Mouse (Mus musculus): ENCODE results near the gene Tsc22d4. TPM values are rescaled to one million over a fixed set of nuclear protein-coding genes. Genes with fewer than 3 reads are reported as not detected.

Gene Tsc22d4
- polyA plus RNA-seq, 1 experiment from 2014 or later, result 69.1 TPM

DNA sequence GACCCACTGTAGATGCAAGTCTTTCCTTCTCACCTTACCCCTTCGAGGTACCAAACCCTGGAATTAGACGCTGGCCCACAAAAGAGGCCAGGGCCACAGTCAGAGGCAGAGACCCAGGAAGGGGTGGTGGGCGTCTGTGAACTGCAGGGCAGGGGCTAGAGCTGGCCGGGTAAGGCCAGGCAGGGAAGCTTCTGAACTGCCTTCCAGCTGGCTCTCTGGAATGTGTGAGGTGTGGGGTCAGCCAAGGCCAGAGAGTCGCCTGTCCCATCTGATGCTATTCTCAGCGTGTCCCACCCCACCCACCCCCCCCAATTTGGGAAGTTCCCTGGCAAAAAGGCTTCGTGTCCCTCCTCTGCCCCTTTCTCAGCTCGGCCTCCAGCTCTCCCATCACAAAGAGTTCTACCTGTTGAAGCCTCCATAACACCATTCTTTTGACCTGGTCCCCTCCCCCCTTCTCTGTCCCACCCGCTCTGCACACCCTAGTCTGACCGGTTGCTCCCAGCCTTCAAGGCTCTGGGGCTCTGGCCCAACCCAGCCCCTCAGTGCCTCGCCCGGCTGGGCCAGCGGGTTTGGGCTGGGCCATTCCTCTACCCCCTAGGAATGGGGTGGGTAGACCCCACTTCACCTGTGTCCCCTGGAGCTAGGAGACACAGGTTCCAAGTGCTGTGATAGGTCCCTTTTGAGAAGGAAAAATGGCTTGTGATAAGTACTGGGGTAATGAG, 7.7 kb downstream of the Tsc22d4 start:
- H3K4me2 ChIP-seq, result no peak overlapping the region
- H3K27ac ChIP-seq, result peak overlapping the region; percentile 55; the same call in 1 of the 2 replicates
- ATAC-seq (ENCODE audit: low read depth), result no peak
- peaks cover 36% of the 10 kb centered on the region for H3K4me1 ChIP-seq (replicated peaks)
- 85% methylated on average over 13 of the region's 13 CpGs for WGBS (ENCODE audit: insufficient replicate concordance)
- H3K9me3 ChIP-seq (replicated peaks), result no peaks in the 10 kb centered on the region
- no peak for DNase-seq
- no peak overlapping the region for H3K4me3 ChIP-seq (replicated peaks)
- no peaks in the 10 kb centered on the region for H3K27me3 ChIP-seq
- H3K9ac ChIP-seq, result no peak overlapping the region
- H3K36me3 ChIP-seq, result peaks cover 80% of the 10 kb centered on the region

DNA sequence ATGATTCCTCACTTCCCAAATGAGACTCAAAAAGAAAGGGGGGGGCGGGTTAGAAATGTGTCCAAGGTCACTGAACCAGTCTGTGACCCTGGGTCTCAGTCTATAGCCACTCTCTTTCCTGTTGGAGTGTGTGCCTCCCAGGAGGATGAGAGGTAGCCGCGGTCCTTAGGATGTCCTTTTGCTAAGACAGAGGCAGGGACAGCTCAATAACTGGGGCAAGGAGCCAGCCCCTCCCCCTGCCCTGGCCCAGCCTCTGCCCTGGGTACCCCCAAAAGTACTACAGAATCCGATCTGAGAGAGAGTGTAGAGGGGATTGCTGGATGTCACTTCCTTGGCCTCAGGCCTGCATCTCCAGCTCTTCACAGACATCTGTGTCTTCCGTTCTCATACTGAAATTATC, 9.9 kb downstream of the Tsc22d4 start:
- no peak for DNase-seq
- Histone ChIP-seq H3K27ac (peak overlapping the region; percentile 11), H3K27me3 (no peaks in the 10 kb centered on the region), H3K9ac (no peak overlapping the region), H3K4me3 (replicated peaks) (no peak overlapping the region), H3K4me2 (no peak overlapping the region), H3K4me1 (replicated peaks) (peaks cover 30% of the 10 kb centered on the region), H3K36me3 (peaks cover 88% of the 10 kb centered on the region), H3K9me3 (replicated peaks) (no peaks in the 10 kb centered on the region)
- no peak for ATAC-seq (ENCODE audit: low read depth)
- 89% methylated on average over 5 of the region's 5 CpGs for WGBS (ENCODE audit: insufficient replicate concordance)

DNA sequence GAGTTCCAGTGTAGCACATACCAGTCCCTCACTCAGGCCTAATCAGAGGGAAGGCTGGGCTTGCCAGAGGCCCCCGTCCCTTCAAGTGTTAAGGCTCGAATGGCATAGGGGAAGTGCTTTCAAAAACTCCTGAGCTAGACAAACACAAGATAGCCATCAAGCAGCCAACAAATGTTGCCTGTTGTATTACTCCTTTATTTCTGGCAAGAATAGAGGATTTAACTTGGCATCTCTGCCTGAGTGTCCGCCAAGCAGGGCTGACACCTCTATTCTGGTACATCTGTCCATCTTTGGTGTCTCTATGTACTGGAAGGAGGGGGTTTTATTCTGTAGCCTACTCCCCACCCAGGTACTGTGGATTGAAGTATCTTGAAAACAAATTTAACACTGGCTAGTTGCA, 10.6 kb downstream of the Tsc22d4 start:
- ATAC-seq (ENCODE audit: low read depth), result no peak
- Histone ChIP-seq H3K27ac (peak overlapping the region; percentile 11; the same call in 1 of the 2 replicates), H3K4me2 (no peak overlapping the region), H3K4me1 (replicated peaks) (peaks cover 30% of the 10 kb centered on the region), H3K9me3 (replicated peaks) (no peaks in the 10 kb centered on the region), H3K36me3 (peaks cover 82% of the 10 kb centered on the region), H3K4me3 (replicated peaks) (no peak overlapping the region), H3K9ac (no peak overlapping the region), H3K27me3 (no peaks in the 10 kb centered on the region)
- 69% methylated on average over 3 of the region's 3 CpGs for WGBS (ENCODE audit: insufficient replicate concordance)
- DNase-seq, result no peak

DNA sequence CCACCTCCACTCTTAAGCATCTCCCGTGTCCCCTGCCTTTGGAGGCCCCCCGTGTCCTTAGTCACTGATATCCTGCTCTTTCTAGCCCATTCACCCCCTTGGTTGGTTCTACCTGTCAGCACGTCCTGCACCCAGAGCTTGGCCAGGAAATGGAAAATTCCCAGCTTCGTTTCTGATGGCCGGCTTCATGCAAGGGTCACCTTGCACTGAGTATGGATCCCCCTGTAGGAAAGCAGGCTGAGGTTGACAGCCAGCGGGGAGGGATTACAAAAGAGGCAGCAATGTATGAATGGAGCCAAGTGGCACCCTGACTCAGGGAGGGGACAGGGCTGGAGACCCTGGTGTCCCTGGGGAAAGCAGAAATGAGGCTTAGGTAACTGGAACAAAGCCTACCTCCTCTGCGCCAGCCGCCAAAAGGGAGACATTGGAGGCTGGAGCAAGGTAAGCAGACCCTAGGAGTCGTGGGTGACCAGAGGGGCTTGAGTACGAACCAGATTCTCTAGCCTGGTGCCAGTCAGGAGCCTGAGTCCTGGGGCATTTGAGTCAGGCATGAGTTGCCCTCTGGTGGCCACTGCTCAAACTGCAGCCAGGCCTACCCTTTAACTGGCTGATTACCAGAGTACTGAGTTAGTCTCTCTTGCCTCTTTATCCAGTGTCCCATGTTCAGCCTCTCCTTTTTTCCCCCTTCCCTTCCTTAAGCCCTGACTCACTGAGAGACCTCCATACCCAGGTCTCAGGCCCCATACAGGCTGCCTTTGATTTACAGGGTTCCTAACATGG, 11.5 kb downstream of the Tsc22d4 start:
- Histone ChIP-seq H3K4me1 (replicated peaks) (peaks cover 25% of the 10 kb centered on the region), H3K4me3 (replicated peaks) (no peak overlapping the region), H3K4me2 (no peak overlapping the region), H3K36me3 (peaks cover 73% of the 10 kb centered on the region), H3K9ac (no peak overlapping the region), H3K27me3 (no peaks in the 10 kb centered on the region), H3K9me3 (replicated peaks) (no peaks in the 10 kb centered on the region), H3K27ac (no peak overlapping the region)
- WGBS (ENCODE audit: insufficient replicate concordance), result 52% methylated on average over 10 of the region's 10 CpGs
- ATAC-seq (ENCODE audit: low read depth) (peak; percentile 41; the same call in 1 of the 2 replicates), DNase-seq (peak; percentile 71)

DNA sequence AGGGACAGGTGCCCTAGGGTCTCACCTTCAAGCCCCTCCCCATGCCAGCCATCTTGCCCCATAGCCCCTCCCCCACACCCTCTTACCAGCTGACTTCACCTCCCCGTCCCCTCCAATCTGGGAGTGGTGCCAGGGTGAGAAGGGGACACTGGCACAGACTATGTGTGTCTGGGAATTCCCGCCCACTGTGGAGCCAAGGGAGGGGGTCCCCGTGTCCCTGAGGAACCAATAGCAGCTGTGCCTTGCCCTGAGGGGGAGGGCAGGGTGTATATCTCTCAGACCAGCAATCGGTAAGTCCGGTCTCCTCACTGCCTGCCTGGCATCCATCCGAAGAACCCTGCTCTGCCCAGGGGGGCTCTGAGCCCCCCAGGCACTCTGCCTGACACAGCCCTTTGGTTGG, 12.4 kb downstream of the Tsc22d4 start:
- ATAC-seq (ENCODE audit: low read depth) (no peak), DNase-seq (no peak)
- Histone ChIP-seq H3K27ac (no peak overlapping the region), H3K4me3 (replicated peaks) (no peak overlapping the region), H3K9ac (no peak overlapping the region), H3K4me2 (no peak overlapping the region), H3K4me1 (replicated peaks) (peaks cover 24% of the 10 kb centered on the region), H3K27me3 (no peaks in the 10 kb centered on the region), H3K36me3 (peaks cover 65% of the 10 kb centered on the region), H3K9me3 (replicated peaks) (no peaks in the 10 kb centered on the region)
- 87% methylated on average over 6 of the region's 6 CpGs for WGBS (ENCODE audit: insufficient replicate concordance)

DNA sequence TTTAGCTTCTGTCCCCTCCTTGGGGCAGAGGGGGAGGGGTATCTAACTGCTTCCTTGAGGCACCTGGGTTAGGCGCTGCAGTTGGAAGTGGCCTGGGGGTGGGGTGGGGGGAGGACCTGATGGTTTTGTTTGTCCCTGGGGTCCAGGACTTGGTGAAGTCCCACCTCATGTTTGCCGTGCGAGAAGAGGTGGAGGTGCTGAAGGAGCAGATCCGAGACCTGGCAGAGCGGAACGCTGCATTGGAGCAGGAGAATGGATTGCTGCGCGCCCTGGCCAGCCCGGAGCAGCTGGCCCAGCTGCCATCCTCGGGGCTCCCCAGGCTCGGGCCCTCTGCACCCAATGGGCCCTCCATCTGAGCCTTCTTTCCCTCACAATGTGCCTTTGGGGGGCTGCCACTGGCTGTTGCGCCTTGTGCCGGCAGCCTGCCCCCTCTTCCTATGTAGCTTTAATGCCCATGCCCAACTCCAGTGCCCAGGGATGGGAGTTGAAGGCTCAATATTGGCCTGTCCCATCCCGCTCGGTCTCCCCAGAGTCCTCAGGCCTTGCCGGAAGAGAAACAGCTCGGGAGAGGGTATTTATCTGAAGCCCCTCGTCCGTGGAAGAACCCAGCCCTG, 13.5 kb downstream of the Tsc22d4 start:
- Histone ChIP-seq H3K27me3 (no peaks in the 10 kb centered on the region), H3K4me2 (no peak overlapping the region), H3K27ac (no peak overlapping the region), H3K4me3 (replicated peaks) (no peak overlapping the region), H3K36me3 (peaks cover 54% of the 10 kb centered on the region), H3K9ac (no peak overlapping the region), H3K4me1 (replicated peaks) (peaks cover 24% of the 10 kb centered on the region), H3K9me3 (replicated peaks) (no peaks in the 10 kb centered on the region)
- DNase-seq (no peak), ATAC-seq (ENCODE audit: low read depth) (no peak)
- 88% methylated on average over 19 of the region's 19 CpGs for WGBS (ENCODE audit: insufficient replicate concordance)

DNA sequence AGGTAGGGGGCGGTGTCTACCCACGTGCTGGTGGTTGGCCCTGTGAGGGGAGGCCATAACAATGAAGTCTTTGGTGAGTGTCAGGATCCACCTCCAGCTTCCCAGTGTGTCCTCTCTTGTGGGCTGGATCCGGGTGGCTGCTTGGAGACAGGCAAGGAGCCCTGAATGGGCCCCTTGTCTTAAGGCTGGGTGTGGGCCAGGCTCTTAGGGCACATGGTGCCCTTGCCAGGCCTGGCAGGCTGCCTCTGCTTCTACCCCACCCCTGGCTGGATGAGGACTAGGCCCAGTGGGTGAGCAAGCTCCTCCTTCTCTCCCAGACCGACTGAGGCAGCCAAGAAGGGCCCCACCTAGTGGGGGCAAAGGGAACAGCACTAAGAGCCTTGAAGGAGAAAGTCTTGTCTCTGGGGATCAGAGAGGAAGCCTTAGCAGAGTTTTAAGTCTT, 14.5 kb downstream of the Tsc22d4 start:
- Histone ChIP-seq H3K36me3 (peaks cover 48% of the 10 kb centered on the region), H3K27me3 (no peaks in the 10 kb centered on the region), H3K4me3 (replicated peaks) (no peak overlapping the region), H3K9me3 (replicated peaks) (no peaks in the 10 kb centered on the region), H3K4me1 (replicated peaks) (peaks cover 24% of the 10 kb centered on the region), H3K9ac (0 out of 2 replicates have a peak overlapping the region, but pooled peaks have one; percentile 4), H3K27ac (no peak overlapping the region), H3K4me2 (no peak overlapping the region)
- DNase-seq, result peak; percentile 75
- 41% methylated on average over 4 of the region's 4 CpGs for WGBS (ENCODE audit: insufficient replicate concordance)
- ATAC-seq (ENCODE audit: low read depth), result peak; percentile 74

DNA sequence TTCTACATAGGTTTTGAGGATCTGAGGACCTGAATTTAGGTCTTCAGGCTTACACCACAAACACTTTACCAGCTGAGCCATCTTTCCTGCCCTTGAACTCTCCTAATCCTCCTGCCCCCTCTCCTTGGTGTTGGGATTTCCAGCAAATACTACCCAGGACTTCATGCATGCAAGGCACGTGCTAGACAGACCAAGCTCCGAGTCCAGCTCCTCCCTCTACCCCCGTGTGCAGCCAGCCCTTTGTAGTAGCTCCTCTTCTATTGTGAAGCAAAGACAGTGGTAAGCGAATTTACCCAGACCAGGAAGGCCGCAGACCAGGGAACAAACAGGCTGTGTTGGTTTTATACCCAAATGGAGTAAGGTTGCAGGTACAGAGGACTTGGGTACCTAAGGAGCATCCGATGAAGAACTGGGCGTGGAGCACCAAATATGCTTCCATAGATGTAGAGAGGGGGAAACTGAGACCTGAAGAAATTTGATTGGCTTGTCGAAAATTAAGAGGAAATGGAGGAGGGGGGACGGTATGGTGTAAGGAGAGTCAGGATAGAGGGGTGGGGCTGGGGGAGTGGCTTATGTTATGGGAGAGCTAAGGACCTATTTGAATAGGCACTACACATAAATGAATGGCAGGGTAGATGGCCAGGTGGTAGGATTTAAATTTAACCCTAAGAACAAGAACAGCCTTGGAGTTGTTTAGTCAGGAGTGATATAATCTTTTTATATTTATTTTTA, 19.2 kb downstream of the Tsc22d4 start:
- no peak overlapping the region for H3K9ac ChIP-seq
- WGBS (ENCODE audit: insufficient replicate concordance), result 53% methylated on average over 9 of the region's 9 CpGs
- H3K4me3 ChIP-seq (replicated peaks), result no peak overlapping the region
- H3K27me3 ChIP-seq, result no peaks in the 10 kb centered on the region
- H3K4me1 ChIP-seq (replicated peaks), result peaks cover 6% of the 10 kb centered on the region
- DNase-seq (no peak), ATAC-seq (ENCODE audit: low read depth) (no peak)
- no peaks in the 10 kb centered on the region for H3K9me3 ChIP-seq (replicated peaks)
- H3K27ac ChIP-seq, result no peak overlapping the region
- no peak overlapping the region for H3K4me2 ChIP-seq
- H3K36me3 ChIP-seq, result peaks cover 2% of the 10 kb centered on the region

DNA sequence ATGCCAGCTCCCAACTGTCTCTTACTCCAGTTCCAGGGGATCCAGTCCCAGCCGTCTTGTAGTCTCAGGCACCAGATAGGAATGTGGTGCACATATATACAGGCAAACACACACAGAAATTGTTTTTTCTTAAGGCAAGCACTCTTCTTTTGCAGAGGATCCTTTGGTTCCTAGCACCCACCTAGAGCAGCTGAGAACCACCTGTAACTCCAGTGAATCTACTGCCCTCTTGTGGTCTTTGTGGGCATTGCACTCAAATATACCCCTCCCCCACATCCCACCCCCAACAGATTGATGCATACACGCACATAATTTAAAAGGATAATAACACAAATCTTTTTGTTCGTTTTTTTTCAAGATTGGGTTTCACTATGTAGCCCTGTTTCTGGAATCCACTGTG, 20.7 kb downstream of the Tsc22d4 start:
- ATAC-seq (ENCODE audit: low read depth) (no peak), DNase-seq (no peak)
- Histone ChIP-seq H3K27me3 (no peaks in the 10 kb centered on the region), H3K36me3 (no peaks in the 10 kb centered on the region), H3K4me1 (replicated peaks) (0 out of 2 replicates have a peak, but pooled peaks cover 2% of the 10 kb centered on the region), H3K9ac (no peak overlapping the region), H3K4me2 (no peak overlapping the region), H3K9me3 (replicated peaks) (no peaks in the 10 kb centered on the region), H3K4me3 (replicated peaks) (no peak overlapping the region), H3K27ac (no peak overlapping the region)
- WGBS (ENCODE audit: insufficient replicate concordance), result 52% methylated on average over 3 of the region's 3 CpGs

DNA sequence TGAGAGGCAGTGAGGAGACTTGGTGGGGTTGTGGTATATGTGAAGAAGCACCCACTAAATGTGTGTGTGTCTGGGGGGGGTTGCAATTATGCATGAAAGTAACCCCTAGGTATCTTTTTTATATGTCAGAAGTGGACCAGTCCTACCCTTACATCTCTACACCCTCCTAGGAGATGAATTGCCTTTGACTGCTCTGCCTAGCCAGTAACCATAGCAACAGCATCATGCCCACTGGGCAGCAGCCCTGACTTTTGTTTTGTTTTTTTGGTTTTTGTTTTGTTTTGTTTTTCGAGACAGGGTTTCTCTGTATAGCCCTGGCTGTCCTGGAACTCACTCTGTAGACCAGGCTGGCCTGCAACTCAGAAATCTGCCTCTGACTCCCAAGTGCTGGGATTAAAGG, 22.9 kb downstream of the Tsc22d4 start:
- 58% methylated on average over 1 of the region's 1 CpGs for WGBS (ENCODE audit: insufficient replicate concordance)
- Histone ChIP-seq H3K4me1 (replicated peaks) (peaks cover 19% of the 10 kb centered on the region), H3K36me3 (no peaks in the 10 kb centered on the region), H3K9ac (no peak overlapping the region), H3K27me3 (no peaks in the 10 kb centered on the region), H3K4me3 (replicated peaks) (no peak overlapping the region), H3K27ac (no peak overlapping the region), H3K4me2 (no peak overlapping the region), H3K9me3 (replicated peaks) (no peaks in the 10 kb centered on the region)
- ATAC-seq (ENCODE audit: low read depth), result no peak
- no peak for DNase-seq

DNA sequence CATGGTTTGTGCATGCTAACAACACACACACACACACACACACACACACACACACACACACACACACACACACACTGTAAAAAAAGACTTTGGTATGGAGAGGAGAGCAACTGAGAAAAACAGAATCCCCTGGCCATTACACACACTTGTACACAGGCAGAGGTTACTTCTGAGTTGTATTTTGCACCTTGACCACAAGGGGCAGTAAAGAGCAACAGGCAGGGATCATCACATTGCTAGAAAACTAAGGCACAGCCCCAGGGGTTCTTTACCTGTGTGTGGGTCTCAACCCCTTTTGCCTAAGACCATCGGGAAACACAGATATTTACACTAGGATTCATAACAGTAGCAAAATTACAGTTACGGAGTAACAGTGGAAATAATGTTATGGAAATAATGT, 25.2 kb downstream of the Tsc22d4 start:
- H3K36me3 ChIP-seq, result no peaks in the 10 kb centered on the region
- ATAC-seq (ENCODE audit: low read depth) (peak; percentile 56; the same call in 1 of the 2 replicates), DNase-seq (peak; percentile 48)
- H3K4me3 ChIP-seq (replicated peaks), result no peak overlapping the region
- 22% methylated on average over 2 of the region's 2 CpGs for WGBS (ENCODE audit: insufficient replicate concordance)
- H3K9ac ChIP-seq, result no peak overlapping the region
- no peak overlapping the region for H3K4me2 ChIP-seq
- H3K27me3 ChIP-seq, result no peaks in the 10 kb centered on the region
- H3K27ac ChIP-seq, result no peak overlapping the region
- no peaks in the 10 kb centered on the region for H3K9me3 ChIP-seq (replicated peaks)
- H3K4me1 ChIP-seq (replicated peaks), result peaks cover 26% of the 10 kb centered on the region

Data from liver, embryonic 13.5 days (tissue).